Mouse (Mus musculus) embryonic facial prominence, embryonic 12.5 days (tissue): ENCODE data around the gene Trp53bp2. TPM values are rescaled to one million over a fixed set of nuclear protein-coding genes. Genes with fewer than 3 reads are reported as not detected.
A peak's percentile ranks its signal among the peaks of the same experiment; 100 is the strongest.

ENCODE experiments used
- ATAC-seq: fragments of 200-750 bp; cut with Nextera tagmentation; 2 replicates; pipeline ENCODE4 v1.8.0; 2017; ENCODE audit not compliant: insufficient number of reproducible peaks, insufficient read depth, low FRiP score, low TSS enrichment
- H3K27ac ChIP-seq: fragments of 300-500 bp; sonication (generic); 2 replicates; pipeline ENCODE4 v1.5.1; 2016; ENCODE audit warnings: mild to moderate bottlenecking
- H3K27me3 ChIP-seq: fragments of 300-500 bp; sonication (generic); 2 replicates; pipeline ENCODE4 v1.6.1; 2016; ENCODE audit warnings: mild to moderate bottlenecking, moderate library complexity
- H3K36me3 ChIP-seq: fragments of 300-500 bp; sonication (generic); 2 replicates; pipeline ENCODE4 v1.6.1; 2016; ENCODE audit warnings: mild to moderate bottlenecking
- H3K4me1 ChIP-seq: fragments of 300-500 bp; sonication (generic); 2 replicates; pipeline ENCODE4 v1.6.1; 2016
- H3K4me2 ChIP-seq: fragments of 300-500 bp; sonication (generic); replicated peaks from 2 replicates; pipeline ENCODE4 v1.6.1; 2016; ENCODE audit warnings: mild to moderate bottlenecking, moderate library complexity
- H3K4me3 ChIP-seq: fragments of 300-500 bp; sonication (generic); 2 replicates; pipeline ENCODE4 v1.5.1; 2016; ENCODE audit warnings: mild to moderate bottlenecking
- H3K9ac ChIP-seq: fragments of 300-500 bp; sonication (generic); 2 replicates; pipeline ENCODE4 v1.6.1; 2016; ENCODE audit warnings: mild to moderate bottlenecking, moderate library complexity
- H3K9me3 ChIP-seq: fragments of 300-500 bp; sonication (generic); 2 replicates; pipeline ENCODE4 v1.6.1; 2016; ENCODE audit warnings: mild to moderate bottlenecking, moderate library complexity
- WGBS: fragments of 180-500 bp; shearing (Covaris S2); methylation state at CpG from one replicate; pipeline ENCODE4 v1.1.7; 2016; 5-methylcytosine and 5-hydroxymethylcytosine counted together
- polyA plus RNA-seq: library from polyadenylated mRNA; unstranded; fragments of >200 nt; fragmentation: Nextera tagmentation; extraction: Ambion mirVana; gene quantifications from 2 replicates; pipeline ENCODE4 v1.2.1, GENCODE M21; 2016

Trp53bp2 gene
- polyA plus RNA-seq, 1 experiment from 2014 or later, result 32.9 TPM

GRCm38 (mm10) chr1:182439546-182440222, 30.7 kb downstream of the Trp53bp2 start:
- H3K4me2 ChIP-seq, result no peak overlapping the region
- H3K36me3 ChIP-seq, result peaks cover 68% of the 10 kb centered on the region
- H3K27me3 ChIP-seq, result no peaks in the 10 kb centered on the region
- no peak overlapping the region for H3K27ac ChIP-seq
- 88% methylated on average over 5 of the region's 5 CpGs for WGBS
- no peak for ATAC-seq
- no peak overlapping the region for H3K9ac ChIP-seq
- no peak overlapping the region for H3K4me3 ChIP-seq
- H3K4me1 ChIP-seq, result no peaks in the 10 kb centered on the region
- no peaks in the 10 kb centered on the region for H3K9me3 ChIP-seq

DNA sequence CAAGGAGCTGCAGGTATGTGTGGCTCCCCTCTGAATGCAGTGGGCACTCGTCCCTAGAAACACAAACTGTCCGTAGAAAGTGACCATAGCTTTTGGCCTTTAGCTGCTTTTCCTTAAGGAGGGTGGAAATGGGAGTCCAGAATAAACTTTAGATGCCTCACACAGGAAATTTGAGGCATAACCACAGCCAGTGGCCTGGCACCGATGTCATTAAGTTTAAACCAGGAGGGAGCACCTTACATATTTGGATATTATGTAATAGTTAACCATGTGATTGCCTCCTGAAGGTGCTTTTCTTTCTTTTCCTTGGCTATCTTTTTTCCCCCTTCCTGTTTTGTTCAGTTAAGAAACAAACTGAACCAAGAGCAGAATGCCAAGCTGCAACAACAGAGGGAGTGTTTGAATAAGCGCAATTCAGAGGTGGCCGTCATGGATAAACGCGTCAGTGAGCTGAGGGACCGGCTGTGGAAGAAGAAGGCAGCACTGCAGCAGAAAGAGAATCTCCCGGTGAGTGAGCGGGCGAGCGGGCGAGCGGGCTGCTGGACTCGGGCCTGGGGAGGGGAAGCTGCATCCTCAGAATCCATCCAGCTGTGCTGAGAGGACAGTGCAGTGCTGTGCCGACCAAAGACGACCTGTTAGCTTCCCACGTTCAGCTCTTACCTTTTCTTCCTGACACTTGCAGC, 33.0 kb downstream of the Trp53bp2 start:
- Histone ChIP-seq H3K4me2 (no peak overlapping the region), H3K4me3 (no peak overlapping the region), H3K4me1 (no peaks in the 10 kb centered on the region), H3K27me3 (no peaks in the 10 kb centered on the region), H3K9ac (no peak overlapping the region), H3K9me3 (no peaks in the 10 kb centered on the region), H3K27ac (no peak overlapping the region), H3K36me3 (peaks cover 79% of the 10 kb centered on the region)
- WGBS, result 89% methylated on average over 18 of the region's 18 CpGs
- no peak for ATAC-seq

DNA sequence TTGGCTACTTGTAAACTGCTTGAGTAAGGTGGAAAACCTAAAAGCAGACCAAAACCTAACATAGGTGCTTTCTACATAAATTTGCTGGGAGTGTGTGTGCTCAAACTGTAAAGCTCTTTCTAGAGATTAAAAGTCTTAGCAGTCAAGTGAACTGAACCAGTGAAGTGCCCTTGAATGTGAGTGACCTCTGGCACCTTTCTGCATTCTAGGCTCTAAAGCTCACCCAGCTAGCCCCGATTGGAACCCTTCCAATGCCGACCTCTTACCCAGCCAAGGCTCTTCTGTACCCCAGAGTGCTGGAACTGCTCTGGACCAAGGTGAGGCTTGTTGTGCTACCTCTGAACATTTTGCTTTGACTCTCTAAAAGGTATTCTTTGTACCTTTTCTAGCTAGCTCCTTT, 35.1 kb downstream of the Trp53bp2 start:
- 80% methylated on average over 2 of the region's 2 CpGs for WGBS
- no peak overlapping the region for H3K9ac ChIP-seq
- no peaks in the 10 kb centered on the region for H3K27me3 ChIP-seq
- H3K36me3 ChIP-seq, result peaks cover 80% of the 10 kb centered on the region
- H3K4me1 ChIP-seq, result no peaks in the 10 kb centered on the region
- ATAC-seq, result no peak
- H3K4me2 ChIP-seq, result no peak overlapping the region
- H3K9me3 ChIP-seq, result no peaks in the 10 kb centered on the region
- H3K27ac ChIP-seq, result no peak overlapping the region
- no peak overlapping the region for H3K4me3 ChIP-seq

GRCm38 (mm10) chr1:182448276-182449035, 39.5 kb downstream of the Trp53bp2 start:
- no peak for ATAC-seq

GRCm38 (mm10) chr1:182452473-182452872, 43.5 kb downstream of the Trp53bp2 start:
- Histone ChIP-seq H3K9me3 (no peaks in the 10 kb centered on the region), H3K27me3 (no peaks in the 10 kb centered on the region), H3K4me2 (no peak overlapping the region), H3K36me3 (peaks cover 56% of the 10 kb centered on the region), H3K27ac (no peak overlapping the region), H3K4me1 (no peaks in the 10 kb centered on the region), H3K9ac (no peak overlapping the region), H3K4me3 (no peak overlapping the region)
- WGBS, result 54% methylated on average over 4 of the region's 4 CpGs
- ATAC-seq, result no peak

More at GRCm38 (mm10) chr1:182448276-182449035, 39.5 kb downstream of the Trp53bp2 start:
- Histone ChIP-seq H3K9ac (no peak overlapping the region), H3K27ac (no peak overlapping the region), H3K4me2 (no peak overlapping the region), H3K9me3 (no peaks in the 10 kb centered on the region), H3K36me3 (peaks cover 65% of the 10 kb centered on the region), H3K4me1 (no peaks in the 10 kb centered on the region), H3K27me3 (no peaks in the 10 kb centered on the region), H3K4me3 (no peak overlapping the region)
- WGBS, result 95% methylated on average over 14 of the region's 14 CpGs

- no peaks in the 10 kb centered on the region for H3K9me3 ChIP-seq
- no peaks in the 10 kb centered on the region for H3K4me1 ChIP-seq
- H3K4me2 ChIP-seq, result no peak overlapping the region
- H3K27ac ChIP-seq, result no peak overlapping the region
- no peak overlapping the region for H3K4me3 ChIP-seq
- no peaks in the 10 kb centered on the region for H3K27me3 ChIP-seq
- WGBS, result 89% methylated on average over 2 of the region's 2 CpGs
- ATAC-seq, result no peak
- H3K9ac ChIP-seq, result no peak overlapping the region
- H3K36me3 ChIP-seq, result peaks cover 54% of the 10 kb centered on the region
These were observed 46.1 kb downstream of the Trp53bp2 start for GRCm38 (mm10) chr1:182455080-182455479.

GRCm38 (mm10) chr1:182458556-182458955, 49.6 kb downstream of the Trp53bp2 start:
- Histone ChIP-seq H3K4me2 (no peak overlapping the region), H3K9me3 (no peaks in the 10 kb centered on the region), H3K4me1 (no peaks in the 10 kb centered on the region), H3K4me3 (no peak overlapping the region), H3K27me3 (no peaks in the 10 kb centered on the region), H3K27ac (no peak overlapping the region), H3K9ac (no peak overlapping the region), H3K36me3 (peaks cover 58% of the 10 kb centered on the region)
- no peak for ATAC-seq
- 87% methylated on average over 19 of the region's 19 CpGs for WGBS

GRCm38 (mm10) chr1:182459436-182459835, 50.5 kb downstream of the Trp53bp2 start:
- Histone ChIP-seq H3K9ac (no peak overlapping the region), H3K9me3 (no peaks in the 10 kb centered on the region), H3K4me2 (no peak overlapping the region), H3K36me3 (peaks cover 53% of the 10 kb centered on the region), H3K27me3 (no peaks in the 10 kb centered on the region), H3K4me1 (no peaks in the 10 kb centered on the region), H3K4me3 (no peak overlapping the region), H3K27ac (no peak overlapping the region)
- no peak for ATAC-seq
- WGBS, result 72% methylated on average over 8 of the region's 8 CpGs

DNA sequence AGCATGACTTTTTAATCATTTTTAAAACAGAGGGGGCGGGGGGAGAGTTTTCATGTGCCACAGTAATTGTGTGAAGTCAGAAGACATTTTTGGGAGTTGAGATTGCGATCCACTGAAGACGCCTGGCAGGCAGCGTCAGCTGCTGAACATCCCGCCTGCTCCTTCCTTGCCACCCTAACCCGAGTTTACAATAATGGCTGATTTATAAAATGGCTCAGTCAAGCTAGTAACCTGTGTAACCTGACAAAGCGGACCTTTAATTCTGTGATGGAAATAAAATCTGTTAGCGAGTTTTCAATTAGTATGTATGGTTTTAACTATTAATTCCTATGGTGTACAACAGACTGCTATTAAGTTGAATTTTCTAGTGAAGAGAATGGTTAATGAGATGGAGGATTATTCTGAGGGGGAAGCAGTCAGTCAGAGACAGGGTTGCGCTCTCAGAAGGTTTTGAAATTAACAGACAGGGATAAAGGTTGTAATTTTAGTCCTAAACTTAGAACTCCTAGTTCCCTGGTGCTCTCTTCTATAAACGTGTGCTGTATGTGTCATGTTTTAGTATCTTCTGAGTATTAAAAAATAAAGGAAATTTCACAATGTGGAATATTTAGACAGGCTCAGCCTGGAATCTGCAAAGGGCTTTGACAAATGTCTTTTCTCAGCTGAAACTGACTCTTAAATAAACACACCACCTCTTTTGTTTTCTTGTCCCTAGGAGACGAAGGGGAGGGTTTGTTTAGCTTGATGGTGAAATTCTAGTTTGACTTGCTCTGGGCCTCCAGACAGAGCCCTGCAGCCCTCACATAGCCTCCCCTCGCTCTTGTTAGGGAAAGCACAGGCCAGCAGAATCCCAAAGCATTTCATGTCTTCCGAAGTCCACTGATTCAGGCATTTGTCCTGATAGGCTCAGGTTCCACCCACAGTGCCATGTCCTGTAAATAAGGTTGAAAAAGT, 51.6 kb downstream of the Trp53bp2 start:
- no peaks in the 10 kb centered on the region for H3K4me1 ChIP-seq
- no peak overlapping the region for H3K9ac ChIP-seq
- H3K27me3 ChIP-seq, result no peaks in the 10 kb centered on the region
- H3K27ac ChIP-seq, result 0 out of 2 replicates have a peak overlapping the region, but pooled peaks have one; percentile 23
- no peaks in the 10 kb centered on the region for H3K9me3 ChIP-seq
- H3K36me3 ChIP-seq, result peaks cover 42% of the 10 kb centered on the region
- 78% methylated on average over 13 of the region's 13 CpGs for WGBS
- no peak for ATAC-seq
- H3K4me3 ChIP-seq, result no peak overlapping the region
- no peak overlapping the region for H3K4me2 ChIP-seq

- H3K4me3 ChIP-seq, result no peak overlapping the region
- ATAC-seq, result no peak
- no peak overlapping the region for H3K4me2 ChIP-seq
- 63% methylated on average over 7 of the region's 7 CpGs for WGBS
- no peaks in the 10 kb centered on the region for H3K9me3 ChIP-seq
- H3K27ac ChIP-seq, result 0 out of 2 replicates have a peak overlapping the region, but pooled peaks have one; percentile 42
- peaks cover 35% of the 10 kb centered on the region for H3K36me3 ChIP-seq
- no peaks in the 10 kb centered on the region for H3K27me3 ChIP-seq
- no peaks in the 10 kb centered on the region for H3K4me1 ChIP-seq
- H3K9ac ChIP-seq, result no peak overlapping the region
These were observed 52.3 kb downstream of the Trp53bp2 start for GRCm38 (mm10) chr1:182461261-182461660.

DNA sequence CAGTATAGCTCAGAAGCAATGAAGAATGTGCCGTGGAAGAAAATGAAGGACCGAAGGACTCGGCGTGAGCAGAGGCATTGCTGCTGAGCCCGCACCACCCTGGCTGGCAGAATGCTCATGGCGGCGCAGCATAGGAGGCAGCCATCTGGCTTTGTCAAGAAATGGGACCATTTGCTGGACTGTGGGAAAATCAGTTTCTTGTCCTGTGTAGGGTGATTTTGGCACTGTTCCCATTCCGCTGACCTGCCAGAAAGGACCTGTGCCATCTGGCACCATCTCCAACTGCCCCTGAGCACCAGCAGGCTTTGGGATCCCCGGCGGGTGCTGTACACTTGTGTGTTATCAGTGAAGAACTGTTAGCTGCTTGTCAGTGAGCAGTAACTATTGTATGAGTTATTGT, 52.8 kb downstream of the Trp53bp2 start:
- 96% methylated on average over 10 of the region's 10 CpGs for WGBS

More for the DNA sequence above, 52.8 kb downstream of the Trp53bp2 start:
- Histone ChIP-seq H3K4me3 (no peak overlapping the region), H3K27ac (no peak overlapping the region), H3K4me2 (no peak overlapping the region), H3K4me1 (no peaks in the 10 kb centered on the region), H3K36me3 (peaks cover 34% of the 10 kb centered on the region), H3K9me3 (no peaks in the 10 kb centered on the region), H3K27me3 (no peaks in the 10 kb centered on the region), H3K9ac (no peak overlapping the region)
- no peak for ATAC-seq
